Mouse (Mus musculus): Measurements from ENCODE around the gene Ttll5. TPM values are rescaled to one million over a fixed set of nuclear protein-coding genes. Genes with fewer than 3 reads are reported as not detected.

Ttll5 gene
- polyA plus RNA-seq, 1 experiment from 2014 or later, result 13.7 TPM

DNA sequence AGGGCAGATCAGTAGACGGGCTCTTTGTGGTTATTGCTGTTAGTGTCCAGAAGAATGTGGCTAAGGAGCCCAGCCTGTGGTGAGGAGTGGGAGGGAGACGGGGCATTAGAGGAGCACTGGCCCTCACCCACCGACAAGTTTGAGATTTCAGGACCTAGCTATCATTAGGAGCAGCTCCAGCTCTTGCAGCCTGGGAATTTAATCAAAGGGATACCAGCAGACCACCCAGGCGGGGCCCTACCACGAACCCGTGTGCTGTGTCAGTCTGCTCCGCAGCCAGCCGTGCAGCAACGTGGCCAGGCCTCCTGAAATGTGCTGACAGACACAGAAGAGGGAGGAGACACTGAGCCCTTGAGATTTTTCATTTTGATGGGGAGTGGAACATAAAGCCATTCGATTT, 119.0 kb downstream of the Ttll5 start:
- Histone ChIP-seq H3K9ac (no peak overlapping the region), H3K27me3 (replicated peaks) (no peaks in the 10 kb centered on the region), H3K9me3 (no peaks in the 10 kb centered on the region), H3K4me3 (no peak overlapping the region), H3K4me1 (no peaks in the 10 kb centered on the region), H3K4me2 (no peak overlapping the region), H3K36me3 (replicated peaks) (no peaks in the 10 kb centered on the region), H3K27ac (no peak overlapping the region)
- 55% methylated on average over 10 of the region's 10 CpGs for WGBS
- no peak for ATAC-seq (replicated peaks)

DNA sequence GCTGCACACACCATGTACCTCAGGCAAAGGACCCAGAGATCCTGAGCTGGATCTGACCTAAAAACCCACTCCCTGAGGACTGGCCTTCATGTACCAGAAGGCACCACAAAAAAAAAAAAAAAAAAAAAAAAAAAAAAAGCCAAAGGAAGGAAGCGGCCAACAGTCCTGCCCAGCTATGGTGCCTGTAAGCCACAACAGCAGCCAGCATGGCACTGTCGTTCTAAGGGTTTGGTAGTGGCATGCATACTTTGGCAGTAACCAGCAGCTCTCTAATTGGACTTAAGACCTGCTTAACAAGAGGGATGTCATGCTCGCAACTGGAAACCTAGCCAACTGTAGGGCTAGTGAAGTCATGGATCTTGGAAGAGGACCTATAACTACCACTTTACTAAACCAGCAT, 120.0 kb downstream of the Ttll5 start:
- Histone ChIP-seq H3K4me3 (no peak overlapping the region), H3K4me2 (no peak overlapping the region), H3K9me3 (no peaks in the 10 kb centered on the region), H3K36me3 (replicated peaks) (no peaks in the 10 kb centered on the region), H3K9ac (no peak overlapping the region), H3K27ac (no peak overlapping the region), H3K27me3 (replicated peaks) (no peaks in the 10 kb centered on the region), H3K4me1 (no peaks in the 10 kb centered on the region)
- ATAC-seq (replicated peaks), result no peak
- WGBS, result 91% methylated on average over 3 of the region's 3 CpGs

DNA sequence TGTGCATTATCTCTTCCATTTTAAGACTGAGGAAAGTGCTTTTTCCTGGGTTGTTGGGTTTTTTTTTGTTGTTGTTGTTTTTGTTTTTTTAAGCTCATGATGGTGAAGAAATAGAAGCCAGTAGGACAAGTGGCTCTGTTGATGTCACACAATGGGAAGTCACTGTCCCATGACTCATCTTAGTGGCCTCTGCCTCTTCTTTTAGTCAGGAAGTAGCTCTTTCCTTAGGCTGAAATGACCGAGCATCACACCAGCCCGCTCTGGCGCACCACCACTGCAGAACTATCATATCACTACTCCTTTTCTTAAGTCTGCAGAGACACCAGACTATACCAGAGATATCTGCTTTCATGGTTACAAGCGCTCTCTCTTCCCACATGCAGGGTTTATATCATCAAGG, 122.7 kb downstream of the Ttll5 start:
- H3K27ac ChIP-seq, result no peak overlapping the region
- 92% methylated on average over 4 of the region's 4 CpGs for WGBS
- no peaks in the 10 kb centered on the region for H3K4me1 ChIP-seq
- H3K36me3 ChIP-seq (replicated peaks), result no peaks in the 10 kb centered on the region
- no peak overlapping the region for H3K4me2 ChIP-seq
- no peaks in the 10 kb centered on the region for H3K9me3 ChIP-seq
- no peak overlapping the region for H3K9ac ChIP-seq
- no peak for ATAC-seq (replicated peaks)
- no peaks in the 10 kb centered on the region for H3K27me3 ChIP-seq (replicated peaks)
- H3K4me3 ChIP-seq, result no peak overlapping the region

DNA sequence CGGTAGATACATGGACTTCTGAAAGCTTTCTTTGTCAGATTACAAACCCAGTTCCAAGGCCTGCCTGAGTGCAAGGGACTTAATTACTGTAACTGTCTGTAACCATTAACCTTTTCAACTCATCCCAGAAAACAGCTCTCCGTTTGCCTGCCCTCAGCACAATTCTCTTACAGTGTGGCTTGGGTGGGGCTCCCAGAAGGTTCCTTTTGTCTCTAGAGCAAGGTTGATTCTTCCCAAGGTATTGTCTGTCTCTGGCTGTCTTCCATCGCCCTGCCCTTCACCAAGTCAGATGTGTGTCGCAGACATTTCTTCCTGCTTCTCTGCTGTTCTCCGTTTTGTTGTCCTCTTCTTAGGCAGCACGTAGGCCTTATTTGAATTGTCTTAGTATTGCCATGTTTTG, 125.2 kb downstream of the Ttll5 start:
- ATAC-seq (replicated peaks), result no peak
- Histone ChIP-seq H3K9ac (no peak overlapping the region), H3K36me3 (replicated peaks) (no peaks in the 10 kb centered on the region), H3K4me2 (no peak overlapping the region), H3K4me3 (no peak overlapping the region), H3K27ac (no peak overlapping the region), H3K27me3 (replicated peaks) (no peaks in the 10 kb centered on the region), H3K9me3 (no peaks in the 10 kb centered on the region), H3K4me1 (no peaks in the 10 kb centered on the region)
- 89% methylated on average over 6 of the region's 6 CpGs for WGBS

DNA sequence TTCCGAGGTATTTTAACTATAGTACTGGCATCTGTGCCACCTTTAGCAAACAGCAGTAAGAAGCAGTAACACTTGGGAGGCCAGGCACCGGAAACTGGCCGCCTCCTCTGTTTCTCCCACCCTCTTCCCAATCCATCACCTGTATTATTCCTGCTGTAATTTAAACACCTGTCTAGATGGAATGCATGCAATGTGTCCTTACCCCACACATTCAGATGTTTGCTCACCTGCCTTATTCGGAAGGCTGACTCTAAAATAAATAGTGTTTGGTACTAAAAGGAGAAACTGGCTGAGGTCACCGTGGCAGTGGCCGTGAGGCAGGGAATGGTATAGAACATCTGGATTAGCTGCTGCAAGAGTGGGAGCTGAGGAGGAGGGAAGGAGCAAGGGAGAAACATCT, 125.9 kb downstream of the Ttll5 start:
- ATAC-seq (replicated peaks), result no peak
- Histone ChIP-seq H3K4me3 (no peak overlapping the region), H3K9me3 (no peaks in the 10 kb centered on the region), H3K27me3 (replicated peaks) (no peaks in the 10 kb centered on the region), H3K9ac (no peak overlapping the region), H3K36me3 (replicated peaks) (no peaks in the 10 kb centered on the region), H3K27ac (no peak overlapping the region), H3K4me1 (no peaks in the 10 kb centered on the region), H3K4me2 (no peak overlapping the region)
- WGBS, result 91% methylated on average over 6 of the region's 6 CpGs

DNA sequence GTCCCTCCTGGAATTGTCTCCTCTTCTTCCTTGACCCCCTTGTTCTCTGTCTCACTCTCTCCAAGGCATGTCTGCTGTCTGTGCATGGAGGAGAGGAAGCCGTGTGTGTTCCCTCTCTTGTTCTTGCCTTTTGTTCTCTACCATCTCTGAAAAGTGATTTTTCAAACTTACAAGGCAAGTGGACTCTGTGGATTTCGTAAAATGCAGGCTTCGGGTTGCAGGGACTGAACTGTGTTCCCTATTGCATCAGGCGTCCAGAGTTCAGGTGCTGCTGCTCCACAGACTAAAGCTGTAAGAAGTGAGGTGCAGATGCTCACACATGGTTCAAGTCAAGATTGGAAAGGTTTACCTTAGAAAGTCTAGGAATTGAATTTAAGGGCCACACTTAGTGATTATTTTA, 126.6 kb downstream of the Ttll5 start:
- Histone ChIP-seq H3K27ac (no peak overlapping the region), H3K4me3 (no peak overlapping the region), H3K4me2 (no peak overlapping the region), H3K4me1 (no peaks in the 10 kb centered on the region), H3K9me3 (no peaks in the 10 kb centered on the region), H3K36me3 (replicated peaks) (no peaks in the 10 kb centered on the region), H3K27me3 (replicated peaks) (no peaks in the 10 kb centered on the region), H3K9ac (no peak overlapping the region)
- WGBS, result 93% methylated on average over 4 of the region's 4 CpGs
- no peak for ATAC-seq (replicated peaks)

DNA sequence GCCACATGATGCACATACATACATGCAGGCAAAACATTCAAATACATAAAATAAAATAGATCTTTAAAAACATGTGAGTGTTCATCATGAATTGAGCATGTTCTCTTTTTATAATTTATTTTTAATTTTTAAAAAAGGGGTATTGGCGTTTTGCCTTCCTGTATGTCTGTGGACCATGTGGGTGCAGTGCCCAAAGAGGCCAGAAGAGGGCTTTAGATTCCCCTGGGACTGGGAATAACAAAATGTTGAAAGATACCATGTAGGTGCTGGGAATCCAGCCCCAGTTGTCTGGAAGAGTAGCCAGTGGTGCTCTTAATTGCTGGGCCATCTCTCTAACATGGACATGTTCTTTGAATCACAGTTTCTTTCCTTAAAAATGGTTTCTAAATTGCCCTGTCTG, 127.4 kb downstream of the Ttll5 start:
- ATAC-seq (replicated peaks), result no peak
- Histone ChIP-seq H3K9me3 (no peaks in the 10 kb centered on the region), H3K36me3 (replicated peaks) (no peaks in the 10 kb centered on the region), H3K9ac (no peak overlapping the region), H3K4me1 (no peaks in the 10 kb centered on the region), H3K4me2 (no peak overlapping the region), H3K27ac (no peak overlapping the region), H3K27me3 (replicated peaks) (no peaks in the 10 kb centered on the region), H3K4me3 (no peak overlapping the region)
- 96% methylated on average over 1 of the region's 1 CpGs for WGBS

DNA sequence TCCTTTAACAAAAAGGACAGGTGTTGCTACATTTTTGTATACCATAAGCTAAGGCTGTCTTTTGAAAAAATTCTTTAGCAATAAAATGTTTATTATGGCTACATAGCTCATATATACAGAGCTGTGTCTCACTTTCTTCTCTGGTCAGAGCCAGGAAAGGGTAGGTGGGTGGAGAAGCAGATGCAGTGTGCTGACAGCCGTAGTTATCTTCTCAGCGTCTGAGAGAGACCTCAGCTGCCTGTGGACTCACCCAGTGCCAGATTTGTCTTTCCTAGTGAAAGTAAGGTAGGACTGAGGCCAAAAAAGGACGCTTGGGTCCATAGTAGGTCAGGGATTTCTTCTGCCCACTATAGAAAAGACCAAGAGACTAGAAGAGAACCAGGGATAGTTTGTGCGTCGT, 127.9 kb downstream of the Ttll5 start:
- Histone ChIP-seq H3K36me3 (replicated peaks) (no peaks in the 10 kb centered on the region), H3K4me2 (no peak overlapping the region), H3K4me3 (no peak overlapping the region), H3K9me3 (no peaks in the 10 kb centered on the region), H3K9ac (no peak overlapping the region), H3K27ac (no peak overlapping the region), H3K27me3 (replicated peaks) (no peaks in the 10 kb centered on the region), H3K4me1 (no peaks in the 10 kb centered on the region)
- 97% methylated on average over 5 of the region's 5 CpGs for WGBS
- ATAC-seq (replicated peaks), result no peak

DNA sequence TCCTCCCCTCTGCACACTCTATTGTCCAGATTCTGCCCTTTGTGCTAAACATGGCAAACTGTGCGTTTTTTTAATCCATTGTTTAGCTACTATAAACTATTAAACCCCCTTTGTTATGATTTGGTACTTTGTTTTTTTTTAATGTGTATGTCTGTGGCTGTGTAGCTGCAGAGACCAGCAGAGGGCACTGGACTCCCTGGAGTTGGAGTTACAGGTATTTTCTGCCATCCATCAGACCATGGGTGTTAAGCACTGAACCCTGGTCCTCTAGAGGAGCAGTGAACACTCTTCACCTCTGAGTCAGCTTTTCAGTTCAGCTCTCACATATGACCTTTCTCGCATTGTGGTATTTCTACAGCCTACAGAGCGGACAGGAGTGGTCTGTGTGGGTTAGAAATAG, 129.7 kb downstream of the Ttll5 start:
- no peak for ATAC-seq (replicated peaks)
- no peak overlapping the region for H3K4me3 ChIP-seq
- no peaks in the 10 kb centered on the region for H3K9me3 ChIP-seq
- no peaks in the 10 kb centered on the region for H3K36me3 ChIP-seq (replicated peaks)
- no peak overlapping the region for H3K4me2 ChIP-seq
- no peaks in the 10 kb centered on the region for H3K27me3 ChIP-seq (replicated peaks)
- H3K9ac ChIP-seq, result no peak overlapping the region
- no peak overlapping the region for H3K27ac ChIP-seq
- H3K4me1 ChIP-seq, result no peaks in the 10 kb centered on the region
- 77% methylated on average over 3 of the region's 3 CpGs for WGBS

DNA sequence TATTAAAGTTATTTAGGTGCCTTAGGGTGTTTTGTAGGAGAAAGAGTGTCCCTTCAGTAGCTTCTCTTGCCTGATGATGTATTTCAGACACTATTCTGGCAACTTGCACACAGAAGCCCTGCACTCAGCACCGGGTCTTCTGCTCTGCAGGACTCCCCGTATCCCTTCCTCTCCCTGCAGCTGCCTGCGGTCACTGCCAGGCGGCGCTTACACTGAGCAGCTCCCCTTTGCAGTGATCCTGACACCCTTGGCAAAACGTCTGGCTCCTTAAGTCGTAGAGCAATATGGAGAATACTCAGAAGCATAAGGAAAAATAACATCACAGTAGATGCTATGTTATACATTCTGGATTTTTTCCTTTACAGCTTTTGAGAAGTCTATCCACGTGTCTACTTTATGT, 130.6 kb downstream of the Ttll5 start:
- Histone ChIP-seq H3K4me1 (0 out of 2 replicates have a peak, but pooled peaks cover 3% of the 10 kb centered on the region), H3K27ac (no peak overlapping the region), H3K27me3 (replicated peaks) (no peaks in the 10 kb centered on the region), H3K4me3 (no peak overlapping the region), H3K4me2 (no peak overlapping the region), H3K36me3 (replicated peaks) (no peaks in the 10 kb centered on the region), H3K9me3 (no peaks in the 10 kb centered on the region), H3K9ac (no peak overlapping the region)
- no peak for ATAC-seq (replicated peaks)
- 80% methylated on average over 8 of the region's 8 CpGs for WGBS

DNA sequence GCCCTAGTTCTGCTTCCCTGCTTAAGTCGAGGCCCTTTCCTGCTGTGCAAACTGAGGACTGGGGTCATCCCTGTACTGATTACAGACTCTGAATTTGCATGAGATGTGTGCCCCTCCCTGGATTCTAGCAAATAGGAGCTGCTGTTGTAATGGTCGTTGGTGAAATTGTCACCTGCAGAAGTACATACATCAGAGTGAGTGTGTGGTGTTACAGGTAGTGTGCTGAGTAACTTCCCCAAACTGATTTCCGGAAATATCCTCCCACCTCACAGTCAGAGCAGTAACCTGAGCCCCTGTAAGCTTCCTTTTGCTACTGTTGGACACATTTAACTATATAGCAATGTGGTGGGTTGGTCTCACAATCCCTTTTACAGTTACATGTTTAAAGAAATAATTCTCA, 131.2 kb downstream of the Ttll5 start:
- Histone ChIP-seq H3K4me1 (0 out of 2 replicates have a peak, but pooled peaks cover 5% of the 10 kb centered on the region), H3K36me3 (replicated peaks) (no peaks in the 10 kb centered on the region), H3K9ac (no peak overlapping the region), H3K27ac (no peak overlapping the region), H3K4me2 (no peak overlapping the region), H3K9me3 (no peaks in the 10 kb centered on the region), H3K4me3 (no peak overlapping the region), H3K27me3 (replicated peaks) (no peaks in the 10 kb centered on the region)
- 73% methylated on average over 3 of the region's 3 CpGs for WGBS
- ATAC-seq (replicated peaks), result no peak

DNA sequence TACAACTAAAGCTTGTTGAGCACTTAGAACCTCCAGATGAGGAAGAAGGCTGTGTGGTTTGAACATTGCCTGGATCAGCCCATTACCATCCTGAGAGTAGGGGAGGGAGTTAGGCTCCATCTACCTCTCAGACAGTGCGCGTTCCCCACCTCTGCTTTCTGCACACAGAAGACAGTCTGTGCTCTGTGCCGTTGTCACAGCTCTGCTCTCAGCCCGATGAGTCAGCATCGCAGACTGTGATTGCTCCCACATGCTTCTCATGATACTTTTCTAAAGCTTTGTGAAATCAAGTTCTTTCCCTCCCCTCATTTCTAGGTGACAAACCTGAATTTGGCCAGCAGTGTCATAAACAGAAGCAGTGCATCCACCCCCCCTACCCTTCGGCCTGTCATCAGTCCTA, 131.8 kb downstream of the Ttll5 start:
- Histone ChIP-seq H3K9me3 (no peaks in the 10 kb centered on the region), H3K4me3 (no peak overlapping the region), H3K36me3 (replicated peaks) (no peaks in the 10 kb centered on the region), H3K4me2 (no peak overlapping the region), H3K27me3 (replicated peaks) (no peaks in the 10 kb centered on the region), H3K4me1 (0 out of 2 replicates have a peak, but pooled peaks cover 5% of the 10 kb centered on the region), H3K9ac (no peak overlapping the region), H3K27ac (no peak overlapping the region)
- WGBS, result 92% methylated on average over 6 of the region's 6 CpGs
- no peak for ATAC-seq (replicated peaks)

DNA sequence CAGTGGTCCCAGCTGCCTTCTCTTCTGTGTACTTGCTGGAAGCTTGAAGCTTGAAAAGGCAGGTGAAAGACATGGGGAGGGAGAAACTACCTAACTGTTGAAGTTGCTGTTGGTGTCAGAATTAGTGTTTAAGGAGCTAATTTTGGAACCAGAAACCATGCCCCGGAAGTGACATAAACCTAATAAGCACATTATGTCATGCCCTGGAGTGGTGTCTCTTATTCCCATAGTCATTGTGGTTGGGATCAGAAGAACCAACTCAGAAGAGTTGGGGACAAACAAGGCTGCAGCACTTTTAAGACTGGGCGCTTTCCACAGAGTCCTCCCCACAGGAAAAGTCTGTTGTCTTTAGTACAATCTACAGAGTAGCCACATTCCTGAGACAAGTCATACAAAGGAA, 134.0 kb downstream of the Ttll5 start:
- H3K4me1 ChIP-seq, result 0 out of 2 replicates have a peak, but pooled peaks cover 5% of the 10 kb centered on the region
- H3K9ac ChIP-seq, result no peak overlapping the region
- H3K27me3 ChIP-seq (replicated peaks), result no peaks in the 10 kb centered on the region
- H3K9me3 ChIP-seq, result no peaks in the 10 kb centered on the region
- WGBS, result 75% methylated on average over 2 of the region's 2 CpGs
- no peak overlapping the region for H3K4me3 ChIP-seq
- ATAC-seq (replicated peaks), result no peak
- H3K4me2 ChIP-seq, result no peak overlapping the region
- no peaks in the 10 kb centered on the region for H3K36me3 ChIP-seq (replicated peaks)
- H3K27ac ChIP-seq, result no peak overlapping the region
